Mouse (Mus musculus) forebrain, embryonic 10.5 days (tissue): ENCODE measurements around the gene Gm5089. TPM values are rescaled to one million over a fixed set of nuclear protein-coding genes. Genes with fewer than 3 reads are reported as not detected.

Source experiments
- DNase-seq: peaks from one replicate; pipeline ENCODE4 v3.0.0-alpha.2; 2017; ENCODE audit warnings: low spot score; ENCODE audit errors: extremely low spot score
- H3K27ac ChIP-seq: fragments of 300-500 bp; sonication (generic); 2 replicates; pipeline ENCODE4 v1.5.1; 2016; ENCODE audit warnings: mild to moderate bottlenecking
- H3K27me3 ChIP-seq: fragments of 300-500 bp; sonication (generic); 2 replicates; pipeline ENCODE4 v1.6.1; 2016; ENCODE audit warnings: mild to moderate bottlenecking; ENCODE audit not compliant: poor library complexity, severe bottlenecking
- H3K36me3 ChIP-seq: fragments of 300-500 bp; sonication (generic); replicated peaks from 2 replicates; pipeline ENCODE4 v1.6.1; 2016; ENCODE audit warnings: mild to moderate bottlenecking, moderate library complexity
- H3K4me1 ChIP-seq: fragments of 300-500 bp; sonication (generic); 2 replicates; pipeline ENCODE4 v1.6.1; 2016
- H3K4me3 ChIP-seq: fragments of 300-500 bp; sonication (generic); 2 replicates; pipeline ENCODE4 v1.5.1; 2016; ENCODE audit warnings: mild to moderate bottlenecking, moderate library complexity
- H3K9me3 ChIP-seq: fragments of 300-500 bp; sonication (generic); 2 replicates; pipeline ENCODE4 v1.6.1; 2016; ENCODE audit warnings: mild to moderate bottlenecking, moderate library complexity
- WGBS: fragments of 180-500 bp; shearing (Covaris S2); methylation state at CpG from one replicate; pipeline ENCODE4 v1.1.7; 2016; 5-methylcytosine and 5-hydroxymethylcytosine counted together
- polyA plus RNA-seq: library from polyadenylated mRNA; unstranded; fragments of >200 nt; fragmentation: Nextera tagmentation; extraction: Ambion mirVana; gene quantifications from 2 replicates; pipeline ENCODE4 v1.2.1, GENCODE M21; 2016

Gene Gm5089
- polyA plus RNA-seq, 1 experiment from 2014 or later: 1.9 TPM

GRCm38 (mm10) chr14:122475557-122476040 is 24.7 kb upstream of the Gm5089 start:
- Histone ChIP-seq H3K27me3 (peaks cover 86% of the 10 kb centered on the region), H3K4me3 (peak overlapping the region; percentile 86), H3K27ac (peak overlapping the region; percentile 99), H3K36me3 (peaks cover 38% of the 10 kb centered on the region), H3K4me1 (peaks cover 80% of the 10 kb centered on the region), H3K9me3 (no peaks in the 10 kb centered on the region)
- WGBS: under 1% methylated on average over 65 of the region's 65 CpGs
- peak; percentile 60 for DNase-seq

DNA sequence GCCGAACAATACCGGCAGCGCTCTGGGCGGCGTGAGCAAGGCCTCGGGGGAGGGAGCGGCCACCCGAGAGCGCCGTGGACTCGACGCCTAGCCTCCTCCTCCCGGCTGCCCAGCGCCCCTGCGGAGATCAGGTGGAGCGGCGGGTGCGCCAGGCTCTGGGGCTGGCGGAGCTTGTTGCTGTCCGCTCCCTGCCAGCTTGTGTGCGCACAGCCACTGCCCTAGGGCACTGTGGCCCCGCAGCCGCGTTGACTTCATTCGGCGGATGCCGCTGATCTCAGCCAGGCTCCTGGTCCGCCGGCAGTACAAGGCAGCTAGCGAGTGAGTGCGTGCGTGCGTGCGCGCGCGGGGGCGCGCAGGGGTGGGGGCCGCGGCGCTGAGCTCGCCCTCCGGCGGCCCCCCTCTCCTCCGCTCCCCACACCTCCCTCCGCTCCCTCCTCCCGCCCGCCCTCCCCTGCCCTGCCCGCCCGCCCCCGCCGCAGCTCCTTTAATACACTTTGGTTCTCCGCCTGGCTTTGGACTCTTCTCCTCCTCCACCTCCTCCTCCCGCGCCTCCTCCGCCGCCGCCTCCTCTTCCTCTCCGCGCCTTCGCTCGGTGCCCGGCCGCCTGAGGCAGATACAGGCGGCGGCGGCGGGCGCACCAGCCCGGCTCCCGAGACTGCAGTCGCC is 24.1 kb upstream of the Gm5089 start, which contains the start of gene Zic2:
Gene Zic2, plus strand, starts transcription at position 545 of the 666 bp plus-strand sequence.
- H3K4me1 ChIP-seq: peaks cover 76% of the 10 kb centered on the region
- peak; percentile 86 for DNase-seq
- H3K27ac ChIP-seq: peak within 1 kb of the TSS; percentile 99
- H3K9me3 ChIP-seq: no peaks in the 10 kb centered on the region
- peaks cover 38% of the 10 kb centered on the region for H3K36me3 ChIP-seq
- peak within 1 kb of the TSS; percentile 86 for H3K4me3 ChIP-seq
- WGBS: under 1% methylated on average over 59 of the region's 73 CpGs
- H3K27me3 ChIP-seq: peaks cover 86% of the 10 kb centered on the region

- H3K36me3 ChIP-seq: peaks cover 34% of the 10 kb centered on the region
- H3K4me3 ChIP-seq: peak overlapping the region; percentile 86
- under 1% methylated on average over 57 of the region's 57 CpGs for WGBS
- peaks cover 94% of the 10 kb centered on the region for H3K27me3 ChIP-seq
- peak; percentile 94 for DNase-seq
- H3K4me1 ChIP-seq: peaks cover 80% of the 10 kb centered on the region
- H3K27ac ChIP-seq: peak overlapping the region; percentile 99
- no peaks in the 10 kb centered on the region for H3K9me3 ChIP-seq
These were observed 23.4 kb upstream of the Gm5089 start for GRCm38 (mm10) chr14:122474041-122474890.

DNA sequence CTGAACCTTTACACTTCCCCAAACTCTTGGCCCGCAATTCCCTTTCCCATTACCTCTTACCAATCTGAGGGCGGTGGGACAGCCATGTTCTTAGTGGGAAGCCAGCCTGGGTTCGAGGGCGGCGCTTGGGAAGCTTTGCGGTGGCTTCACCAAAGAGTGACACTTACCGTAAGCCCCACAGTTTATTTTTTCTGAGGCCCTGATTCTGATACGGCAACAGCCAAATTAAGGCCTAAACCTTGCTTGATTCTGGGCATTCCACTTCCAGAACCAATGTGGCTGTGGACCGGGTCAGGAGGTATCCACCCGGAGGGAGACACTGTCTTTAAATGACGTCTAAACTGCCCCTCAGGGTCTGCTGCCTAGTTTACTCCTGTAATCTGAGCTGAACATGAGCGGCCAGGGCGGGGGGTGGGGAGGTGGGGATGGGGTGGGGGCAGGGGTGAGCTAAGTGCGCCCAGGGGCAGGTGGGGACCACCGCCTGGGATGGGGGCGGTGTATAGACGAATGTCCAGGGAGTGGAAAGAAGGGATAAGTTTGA is 22.4 kb upstream of the Gm5089 start:
- peaks cover 25% of the 10 kb centered on the region for H3K36me3 ChIP-seq
- H3K27ac ChIP-seq: peak overlapping the region; percentile 99
- peaks cover 96% of the 10 kb centered on the region for H3K27me3 ChIP-seq
- peaks cover 81% of the 10 kb centered on the region for H3K4me1 ChIP-seq
- under 1% methylated on average over 17 of the region's 17 CpGs for WGBS
- no peaks in the 10 kb centered on the region for H3K9me3 ChIP-seq
- H3K4me3 ChIP-seq: peak overlapping the region; percentile 86
- DNase-seq: no peak

DNA sequence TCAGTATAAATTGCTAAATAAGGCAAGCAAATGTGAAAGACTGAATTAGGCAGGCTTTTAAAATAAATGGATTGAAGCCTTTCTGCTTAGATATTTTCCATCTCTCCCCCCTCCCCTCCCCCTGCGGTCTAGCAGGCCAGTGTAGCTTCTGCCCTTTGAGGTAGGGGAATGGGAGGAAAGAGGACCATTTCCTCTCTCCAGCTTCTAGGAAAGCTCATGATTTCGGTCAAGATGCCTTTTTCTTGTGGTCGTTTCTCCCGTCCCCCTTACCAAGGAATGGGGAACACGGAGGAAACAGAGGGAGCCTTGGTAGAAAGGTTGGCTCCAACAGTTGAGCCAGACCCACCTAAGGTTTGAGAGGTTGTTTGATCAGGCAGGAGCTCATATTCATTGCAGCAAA is 21.7 kb upstream of the Gm5089 start:
- Histone ChIP-seq H3K9me3 (no peaks in the 10 kb centered on the region), H3K4me3 (peak overlapping the region; percentile 86), H3K27me3 (peaks cover 97% of the 10 kb centered on the region), H3K27ac (peak overlapping the region; percentile 99), H3K36me3 (peaks cover 19% of the 10 kb centered on the region), H3K4me1 (peaks cover 84% of the 10 kb centered on the region)
- WGBS: 0% methylated on average over 5 of the region's 5 CpGs
- peak; percentile 30 for DNase-seq

DNA sequence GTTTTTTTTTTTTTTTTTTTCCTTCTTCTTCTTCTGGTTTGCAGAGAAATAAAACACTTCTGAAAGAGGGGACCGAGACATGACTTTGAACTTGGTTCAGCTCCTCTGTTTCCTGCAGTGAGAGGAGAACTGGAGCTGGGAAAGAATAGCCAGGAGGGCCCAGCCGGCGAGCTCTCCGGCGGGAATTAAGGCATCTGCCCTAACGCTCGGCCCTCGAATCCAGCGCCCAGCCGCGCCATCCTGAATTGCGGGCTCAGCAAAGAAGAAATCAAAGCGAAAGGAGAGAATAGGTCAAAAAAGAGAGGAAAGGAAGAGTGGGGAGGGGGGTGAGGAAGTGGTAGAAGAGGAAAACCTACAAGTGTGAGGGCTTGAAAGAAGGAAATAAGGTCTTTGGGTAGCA is 21.2 kb upstream of the Gm5089 start:
- Histone ChIP-seq H3K4me1 (peaks cover 89% of the 10 kb centered on the region), H3K4me3 (peak overlapping the region; percentile 86), H3K27ac (peak overlapping the region; percentile 99), H3K27me3 (peaks cover 97% of the 10 kb centered on the region), H3K9me3 (no peaks in the 10 kb centered on the region), H3K36me3 (peaks cover 14% of the 10 kb centered on the region)
- peak; percentile 55 for DNase-seq
- 0% methylated on average over 13 of the region's 13 CpGs for WGBS

GRCm38 (mm10) chr14:122471449-122472085 is 20.7 kb upstream of the Gm5089 start:
- no peaks in the 10 kb centered on the region for H3K9me3 ChIP-seq
- peaks cover 99% of the 10 kb centered on the region for H3K27me3 ChIP-seq
- peaks cover 9% of the 10 kb centered on the region for H3K36me3 ChIP-seq
- peak; percentile 33 for DNase-seq
- H3K27ac ChIP-seq: peak overlapping the region; percentile 99
- peak overlapping the region; percentile 86 for H3K4me3 ChIP-seq
- peaks cover 94% of the 10 kb centered on the region for H3K4me1 ChIP-seq
- WGBS: 10% methylated on average over 26 of the region's 31 CpGs

DNA sequence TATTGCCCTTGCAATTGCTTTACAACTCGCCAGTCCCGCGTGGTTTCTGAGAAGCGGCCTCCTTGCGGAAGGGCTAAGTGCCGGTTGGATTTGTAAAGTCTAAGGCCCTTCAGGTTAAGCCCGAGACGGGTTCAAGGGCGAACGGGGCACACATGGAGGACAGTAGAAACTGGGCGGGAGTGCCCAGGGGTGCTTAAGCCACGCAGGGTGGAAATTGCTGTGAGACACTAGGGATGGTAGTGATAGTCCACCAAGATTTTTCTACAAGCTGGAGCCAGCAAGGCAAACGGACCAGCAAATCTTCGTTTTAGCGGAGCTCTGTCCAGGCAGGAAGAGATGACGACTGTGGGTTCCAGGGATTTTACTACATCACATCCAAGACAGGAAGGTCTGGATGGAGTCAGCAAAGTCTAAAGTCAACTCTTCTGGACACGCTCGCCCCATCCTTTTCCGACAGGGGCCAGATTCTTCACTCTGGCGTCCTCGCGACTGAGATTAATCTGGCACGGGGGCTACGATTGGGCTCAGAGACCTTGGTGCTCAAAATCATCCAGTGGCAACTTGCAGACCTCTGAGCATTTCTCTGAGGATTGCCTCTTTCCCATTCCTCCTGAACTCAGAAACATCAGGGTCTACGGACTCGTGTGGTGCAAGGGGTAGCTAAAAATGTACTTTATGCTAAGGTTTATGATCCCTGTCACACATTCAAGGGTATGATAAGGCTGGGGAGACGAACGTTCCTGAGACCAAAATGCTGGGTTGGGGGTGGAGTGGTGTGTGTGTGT is 18.2 kb upstream of the Gm5089 start:
- H3K27ac ChIP-seq: peak overlapping the region; percentile 88

DNA sequence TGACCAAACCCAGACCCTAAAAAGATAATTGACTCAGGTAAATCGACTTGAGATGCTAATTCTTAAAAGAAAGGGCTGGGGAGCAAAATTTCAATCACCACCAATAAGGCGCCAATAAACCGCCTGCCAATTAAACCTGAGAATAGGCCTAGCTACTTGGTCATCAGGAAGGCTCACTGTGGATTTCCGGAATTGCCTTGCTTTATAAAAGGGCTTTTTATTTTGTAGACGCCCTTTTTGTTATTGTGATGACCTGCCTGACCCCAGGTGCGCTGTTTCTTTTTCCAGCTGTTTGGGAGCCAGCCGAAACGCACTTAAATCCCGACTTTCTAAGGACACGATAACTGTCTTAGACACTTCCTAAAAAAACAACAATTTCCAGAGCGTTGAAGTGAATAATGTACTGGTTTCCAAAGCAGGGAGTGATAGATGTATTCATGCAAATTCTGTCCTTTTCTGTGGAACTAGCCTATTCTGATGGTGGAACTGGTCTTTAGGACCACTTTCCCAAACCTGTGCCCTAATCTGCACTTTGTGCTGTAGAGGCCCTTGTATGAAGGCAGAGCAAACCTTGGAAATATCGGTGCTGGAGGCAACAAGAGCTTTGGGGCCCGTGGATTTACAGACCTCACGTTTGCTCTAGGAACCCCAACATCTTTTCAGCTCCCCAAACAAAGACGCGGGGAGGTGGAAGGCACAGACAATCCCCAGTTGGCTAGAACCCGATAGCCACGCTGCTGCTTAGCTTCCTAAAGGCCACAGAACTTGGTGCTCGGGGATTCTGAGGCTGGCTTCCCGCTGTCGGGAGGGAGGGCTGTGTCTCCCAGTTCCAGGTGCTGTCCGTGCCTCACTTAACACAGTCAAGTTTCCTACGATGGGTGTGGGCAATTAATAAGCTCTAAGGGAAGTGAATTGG is 17.3 kb upstream of the Gm5089 start:
- H3K36me3 ChIP-seq: no peaks in the 10 kb centered on the region; the same call in 1 of the 2 replicates
- H3K4me1 ChIP-seq: peaks cover 94% of the 10 kb centered on the region
- peak overlapping the region; percentile 88 for H3K27ac ChIP-seq
- peak; percentile 60 for DNase-seq
- H3K4me3 ChIP-seq: peak overlapping the region; percentile 46
- WGBS: 2% methylated on average over 23 of the region's 23 CpGs
- peaks cover 99% of the 10 kb centered on the region for H3K27me3 ChIP-seq
- H3K9me3 ChIP-seq: no peaks in the 10 kb centered on the region

More for the DNA sequence above, 18.2 kb upstream of the Gm5089 start:
- Histone ChIP-seq H3K9me3 (no peaks in the 10 kb centered on the region), H3K4me3 (peak overlapping the region; percentile 46), H3K36me3 (no peaks in the 10 kb centered on the region), H3K4me1 (peaks cover 94% of the 10 kb centered on the region), H3K27me3 (peaks cover 100% of the 10 kb centered on the region)
- peak; percentile 71 for DNase-seq
- WGBS: 2% methylated on average over 28 of the region's 28 CpGs

DNA sequence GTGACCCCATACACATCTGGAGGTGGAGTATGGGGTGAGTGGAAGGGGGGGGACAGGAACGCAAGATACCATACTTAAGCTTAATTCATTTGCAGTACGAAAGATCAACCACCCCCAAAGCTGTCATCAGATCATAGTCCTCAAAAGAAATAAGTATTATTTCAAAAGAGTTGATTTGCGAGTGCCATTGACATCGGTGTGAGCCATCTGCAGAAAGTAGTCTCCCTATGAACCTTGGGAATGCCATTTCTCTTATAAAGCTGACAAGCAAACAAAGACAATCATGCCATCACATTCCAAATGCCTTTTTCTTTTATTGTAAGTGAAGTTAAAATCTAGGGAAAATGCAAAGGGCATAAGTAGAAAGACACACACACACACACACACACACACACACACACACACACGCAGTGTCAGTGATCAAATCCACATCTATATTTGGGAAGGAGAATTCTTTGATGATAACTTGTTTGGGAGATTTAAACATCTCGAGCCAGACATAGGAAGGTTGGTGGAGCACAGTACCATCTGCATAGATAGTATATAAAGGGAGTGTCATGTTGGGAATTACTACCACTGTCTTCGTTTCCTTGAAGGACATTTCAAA is 15.9 kb upstream of the Gm5089 start:
- peaks cover 99% of the 10 kb centered on the region for H3K27me3 ChIP-seq
- H3K4me3 ChIP-seq: peak overlapping the region; percentile 89
- peaks cover 8% of the 10 kb centered on the region for H3K36me3 ChIP-seq
- H3K4me1 ChIP-seq: peaks cover 94% of the 10 kb centered on the region
- peak overlapping the region; percentile 88; the same call in 1 of the 2 replicates for H3K27ac ChIP-seq
- DNase-seq: peak; percentile 14
- WGBS: 56% methylated on average over 7 of the region's 7 CpGs
- H3K9me3 ChIP-seq: no peaks in the 10 kb centered on the region
